Mouse (Mus musculus) embryonic facial prominence, embryonic 11.5 days (tissue): ENCODE measurements at regions not wholly inside any gene's neighbourhood (a gene's known extent, or its start where the extent isn't known, plus 50 kb on each side); places are given as distances from the start of the nearest gene placed in this dataset.
"Not testable (repeated sequence)": the region's sequence is repeated elsewhere in the genome, so short reads cannot be mapped to it uniquely, and the experiment has no call there.

Source experiments
- ATAC-seq: fragments of 200-750 bp; cut with Nextera tagmentation; replicated peaks from 2 replicates; pipeline ENCODE4 v1.8.0; 2017; ENCODE audit warnings: low read depth; ENCODE audit not compliant: insufficient number of reproducible peaks, low FRiP score, low TSS enrichment
- DNase-seq: peaks from one replicate; pipeline ENCODE4 v3.0.0-alpha.2; 2015; ENCODE audit warnings: low spot score
- H3K27ac ChIP-seq: fragments of 300-500 bp; sonication (generic); replicated peaks from 2 replicates; pipeline ENCODE4 v1.5.1; 2014; ENCODE audit warnings: mild to moderate bottlenecking, low read depth, low read length, control low read depth
- H3K27me3 ChIP-seq: fragments of 300-500 bp; sonication (generic); 2 replicates; pipeline ENCODE4 v1.6.1; 2014; ENCODE audit warnings: mild to moderate bottlenecking, low read length, moderate library complexity, mixed read lengths; ENCODE audit not compliant: control insufficient read depth, insufficient read depth
- H3K36me3 ChIP-seq: fragments of 300-500 bp; sonication (generic); replicated peaks from 2 replicates; pipeline ENCODE4 v1.6.1; 2014; ENCODE audit warnings: low read depth, mild to moderate bottlenecking, low read length, moderate library complexity, mixed read lengths; ENCODE audit not compliant: control insufficient read depth, insufficient read depth
- H3K4me1 ChIP-seq: fragments of 300-500 bp; sonication (generic); 2 replicates; pipeline ENCODE4 v1.6.1; 2014; ENCODE audit warnings: low read length, mixed read lengths; ENCODE audit not compliant: control insufficient read depth, insufficient read depth
- H3K4me2 ChIP-seq: fragments of 300-500 bp; sonication (generic); 2 replicates; pipeline ENCODE4 v1.6.1; 2014; ENCODE audit warnings: low read depth, mild to moderate bottlenecking, control low read depth, low read length, moderate library complexity
- H3K4me3 ChIP-seq: fragments of 300-500 bp; sonication (generic); 2 replicates; pipeline ENCODE4 v1.5.1; 2014; ENCODE audit warnings: low read depth, low read length, control low read depth
- H3K9ac ChIP-seq: fragments of 300-500 bp; sonication (generic); replicated peaks from 2 replicates; pipeline ENCODE4 v1.6.1; 2014; ENCODE audit warnings: mild to moderate bottlenecking, control low read depth, low read length
- H3K9me3 ChIP-seq: fragments of 300-500 bp; sonication (generic); replicated peaks from 2 replicates; pipeline ENCODE4 v1.6.1; 2016; ENCODE audit warnings: mild to moderate bottlenecking, low read length, inconsistent platforms, mixed read lengths; ENCODE audit not compliant: control insufficient read depth
- WGBS: fragments of 180-500 bp; shearing (Covaris S2); extraction: QIAGEN DNeasy Blood & Tissue Kit; methylation state at CpG from one replicate; pipeline ENCODE4 v1.1.7; 2014; 5-methylcytosine and 5-hydroxymethylcytosine counted together

GRCm38 (mm10) chr4:145774241-145774761 is 94.3 kb upstream of the Zfp986 start:
- Histone ChIP-seq H3K4me3 (0 out of 2 replicates have a peak overlapping the region, but pooled peaks have one; percentile 18), H3K4me2 (peak overlapping the region; percentile 21; the same call in 1 of the 2 replicates)
- H3K36me3 ChIP-seq, H3K27ac ChIP-seq, H3K9ac ChIP-seq, H3K9me3 ChIP-seq, H3K4me1 ChIP-seq, H3K27me3 ChIP-seq: not testable (repeated sequence)
- WGBS, result 3% methylated on average over 38 of the region's 49 CpGs
- DNase-seq (peak; percentile 45), ATAC-seq (peak; percentile 96)

- not testable (repeated sequence) for H3K4me1 ChIP-seq, H3K36me3 ChIP-seq, ATAC-seq, H3K4me2 ChIP-seq, DNase-seq, H3K9me3 ChIP-seq, H3K9ac ChIP-seq, H3K4me3 ChIP-seq, H3K27me3 ChIP-seq, H3K27ac ChIP-seq
- 6% methylated on average over 1 of the region's 6 CpGs for WGBS
Measured at GRCm38 (mm10) chr4:145774884-145775283, 93.7 kb upstream of the Zfp986 start.

GRCm38 (mm10) chr4:145776531-145776930 is 92.1 kb upstream of the Zfp986 start:
- not testable (repeated sequence) for ATAC-seq, H3K27ac ChIP-seq, H3K4me3 ChIP-seq, H3K9me3 ChIP-seq, H3K36me3 ChIP-seq, H3K27me3 ChIP-seq, H3K9ac ChIP-seq, H3K4me1 ChIP-seq, DNase-seq, H3K4me2 ChIP-seq

DNA sequence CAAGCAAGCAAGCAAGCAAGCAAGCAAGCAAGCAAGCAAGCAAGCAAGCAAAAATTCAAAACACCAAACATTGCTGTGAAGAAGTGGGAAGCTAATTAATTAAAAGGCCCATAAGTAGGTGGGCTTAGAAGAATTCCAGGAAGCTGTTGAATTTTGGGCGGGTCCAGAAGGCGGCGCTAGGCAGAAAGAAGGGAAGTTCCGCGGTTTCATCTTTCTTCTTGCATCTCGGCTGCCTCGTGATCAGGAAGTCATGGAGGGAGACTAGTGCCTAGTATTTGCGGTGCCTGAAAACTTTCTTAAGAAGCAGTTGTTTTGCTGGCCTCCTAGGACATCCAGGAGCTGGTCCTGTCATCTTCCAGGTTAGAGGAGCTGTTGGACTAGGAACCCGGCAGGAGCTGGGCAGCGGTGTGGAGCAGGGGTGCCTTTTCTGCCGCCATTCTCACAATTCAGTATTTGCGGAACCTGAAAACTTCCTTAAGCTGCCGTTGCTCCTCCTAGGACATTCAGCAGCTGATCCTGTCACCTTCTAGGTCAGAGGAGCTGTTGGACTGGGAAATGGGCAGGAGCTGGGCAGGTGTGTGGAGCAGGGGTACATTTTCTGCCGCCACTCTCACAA is 87.2 kb upstream of the Zfp986 start:
- not testable (repeated sequence) for H3K4me3 ChIP-seq, H3K27me3 ChIP-seq, ATAC-seq, H3K9ac ChIP-seq, H3K4me2 ChIP-seq, H3K27ac ChIP-seq, H3K9me3 ChIP-seq, H3K4me1 ChIP-seq, DNase-seq, H3K36me3 ChIP-seq
- no CpG with 5 or more reads among the region's 14 CpGs for WGBS

DNA sequence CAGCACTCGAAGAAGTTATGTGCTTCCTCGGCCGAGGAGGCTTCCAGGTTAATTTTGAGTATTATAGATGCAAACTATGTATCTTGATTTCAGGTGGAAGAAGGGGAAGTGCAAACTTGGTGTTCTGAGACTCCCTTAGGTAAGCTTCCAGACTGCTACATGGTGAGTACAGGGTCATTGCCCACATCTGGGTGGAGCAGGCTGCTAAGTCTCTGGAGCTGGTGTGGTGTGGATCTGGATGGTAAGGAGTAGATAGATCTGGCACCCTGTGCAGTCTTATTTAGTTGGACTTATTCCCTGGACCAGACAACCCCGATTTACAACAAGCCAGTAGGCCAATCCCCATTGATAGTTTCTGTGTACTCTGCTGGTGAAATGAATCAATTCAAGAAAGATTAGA is 53.9 kb upstream of the Zfp986 start:
- not testable (repeated sequence) for H3K4me3 ChIP-seq, ATAC-seq, H3K27ac ChIP-seq, H3K4me1 ChIP-seq, DNase-seq, H3K4me2 ChIP-seq, H3K36me3 ChIP-seq, H3K9me3 ChIP-seq, H3K9ac ChIP-seq, H3K27me3 ChIP-seq
- no CpG with 5 or more reads among the region's 4 CpGs for WGBS
